Mouse (Mus musculus) myocyte (in vitro differentiated cells): ENCODE data around the gene Stk31. TPM values are rescaled to one million over a fixed set of nuclear protein-coding genes. Genes with fewer than 3 reads are reported as not detected.

ENCODE experiments used
- H3K27me3 ChIP-seq: one replicate; pipeline ENCODE4 v1.6.1; 2011; ENCODE audit not compliant: control insufficient read depth, insufficient read depth, insufficient read length
- H3K36me3 ChIP-seq: one replicate; pipeline ENCODE4 v1.6.1; 2011; ENCODE audit not compliant: control insufficient read depth, insufficient read depth
- H3K4me2 ChIP-seq: one replicate; pipeline ENCODE4 v1.6.1; 2011; ENCODE audit warnings: low read depth, control low read depth
- H3K4me3 ChIP-seq: one replicate; pipeline ENCODE4 v1.5.1; 2011; ENCODE audit warnings: mild to moderate bottlenecking, control low read depth, moderate library complexity
- H3K79me2 ChIP-seq: one replicate; pipeline ENCODE4 v1.6.1; 2011; ENCODE audit not compliant: control insufficient read depth, insufficient read depth
- H3ac ChIP-seq: one replicate; pipeline ENCODE4 v1.6.1; 2011; ENCODE audit not compliant: control insufficient read depth, insufficient read length
- CEBPB ChIP-seq: IDR thresholded peaks from 2 replicates; pipeline ENCODE4 v1.6.1; 2011; ENCODE audit warnings: mild to moderate bottlenecking, moderate library complexity; ENCODE audit not compliant: poor library complexity, insufficient read depth, severe bottlenecking
- E2F4 ChIP-seq: IDR thresholded peaks from one replicate; pipeline ENCODE4 v1.6.1; 2011; ENCODE audit warnings: mild to moderate bottlenecking, control low read depth, moderate library complexity; ENCODE audit not compliant: insufficient read depth
- MAX ChIP-seq: IDR thresholded peaks from one replicate; pipeline ENCODE4 v1.6.1; 2011; ENCODE audit warnings: low read depth, mild to moderate bottlenecking, control low read depth
- MYOD1 ChIP-seq, 3 experiments: IDR thresholded peaks; one replicate each; pipeline ENCODE4 v1.6.1; 2011; ENCODE audit warnings: control low read depth in 2 of 3, low read depth in 2 of 3, mild to moderate bottlenecking in 2 of 3, moderate library complexity in 1 of 3; ENCODE audit not compliant: insufficient read length in 2 of 3, control insufficient read depth in 1 of 3
- MYOG ChIP-seq, 3 experiments: IDR thresholded peaks; one replicate each; pipeline ENCODE4 v1.6.1; 2011; ENCODE audit warnings: control low read depth in 2 of 3, low read depth in 2 of 3, mild to moderate bottlenecking in 2 of 3; ENCODE audit not compliant: insufficient read length in 2 of 3, control insufficient read depth in 1 of 3, insufficient read depth in 1 of 3
- POLR2A ChIP-seq: IDR thresholded peaks from one replicate; pipeline ENCODE4 v1.6.1; 2011; ENCODE audit warnings: low read depth, mild to moderate bottlenecking, control low read depth, moderate library complexity; ENCODE audit not compliant: insufficient read length
- POLR2AphosphoS2 ChIP-seq: IDR thresholded peaks from one replicate; pipeline ENCODE4 v1.6.1; 2011; ENCODE audit warnings: low read depth, control low read depth; ENCODE audit not compliant: insufficient read length
- REST ChIP-seq: IDR thresholded peaks from one replicate; pipeline ENCODE4 v1.6.1; 2011; ENCODE audit warnings: mild to moderate bottlenecking, control low read depth, moderate library complexity; ENCODE audit not compliant: insufficient read depth, insufficient read length
- SRF ChIP-seq: IDR thresholded peaks from one replicate; pipeline ENCODE4 v1.6.1; 2011; ENCODE audit warnings: low read depth; ENCODE audit not compliant: control insufficient read depth, insufficient read length
- TCF12 ChIP-seq: IDR thresholded peaks from one replicate; pipeline ENCODE4 v1.6.1; 2011; ENCODE audit warnings: mild to moderate bottlenecking, control low read depth; ENCODE audit not compliant: poor library complexity, insufficient read depth, severe bottlenecking
- TCF3 ChIP-seq: IDR thresholded peaks from one replicate; pipeline ENCODE4 v1.6.1; 2011; ENCODE audit warnings: low read depth, control low read depth; ENCODE audit not compliant: insufficient read length
- USF1 ChIP-seq: IDR thresholded peaks from one replicate; pipeline ENCODE4 v1.6.1; 2011; ENCODE audit warnings: low read depth, mild to moderate bottlenecking, control low read depth, moderate library complexity
- polyA plus RNA-seq: library from polyadenylated mRNA; unstranded; fragments of >200 nt; fragmentation: generic; extraction: Trizol; gene quantifications from one replicate; pipeline ENCODE4 v1.2.1, GENCODE M21; 2012; ENCODE audit warnings: missing spikeins

The Stk31 gene
- polyA plus RNA-seq, 1 experiment = not detected

DNA sequence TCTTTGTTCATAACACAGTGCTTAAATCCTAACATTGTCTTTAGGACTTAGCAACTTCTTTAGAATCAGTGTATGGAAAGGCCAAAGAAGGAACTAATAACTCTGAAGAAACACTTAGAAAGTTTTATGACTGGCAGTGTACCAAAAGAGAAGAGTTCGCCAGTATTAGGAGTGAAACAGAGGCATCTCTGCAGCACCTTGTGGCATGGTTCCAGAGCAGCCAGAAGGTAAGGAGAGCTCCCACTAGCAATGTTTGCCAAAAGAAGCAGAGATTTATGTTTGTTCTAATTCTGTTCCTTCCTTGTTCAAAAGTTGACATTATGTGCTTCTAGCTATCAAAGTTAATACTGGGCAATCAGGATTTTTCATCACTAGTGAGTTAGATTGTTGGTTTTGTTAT lies 41.9 kb downstream of the Stk31 start:
- no peaks in the 10 kb centered on the region for H3K79me2 ChIP-seq
- TF ChIP-seq USF1 = no peak
- no peak for TF ChIP-seq REST
- TF ChIP-seq MYOG (IDR thresholded peaks at IDR 0.05; ENCODE audit: control insufficient read depth in 1 of 3, insufficient read depth in 1 of 3, insufficient read length in 2 of 3, low read depth in 2 of 3) = no peak
- no peak for TF ChIP-seq CEBPB
- no peak for TF ChIP-seq MAX
- TF ChIP-seq MYOD1 (IDR thresholded peaks at IDR 0.05; ENCODE audit: control insufficient read depth in 1 of 3, insufficient read length in 2 of 3, low read depth in 2 of 3) = no peak
- TF ChIP-seq E2F4 = no peak
- TF ChIP-seq TCF12 = no peak
- no peak for TF ChIP-seq POLR2A
- TF ChIP-seq SRF = no peak
- TF ChIP-seq TCF3 = no peak
- no peak for TF ChIP-seq POLR2AphosphoS2
- H3K27me3 ChIP-seq = no peaks in the 10 kb centered on the region
- no peak overlapping the region for H3ac ChIP-seq
- no peaks in the 10 kb centered on the region for H3K36me3 ChIP-seq
- H3K4me2 ChIP-seq = no peak overlapping the region
- H3K4me3 ChIP-seq = no peak overlapping the region

- no peaks in the 10 kb centered on the region for H3K79me2 ChIP-seq
Observed at GRCm38 (mm10) chr6:49458112-49458511, 62.7 kb downstream of the Stk31 start.

GRCm38 (mm10) chr6:49483205-49483604 lies 87.8 kb downstream of the Stk31 start:
- Histone ChIP-seq H3K4me2 (no peak overlapping the region), H3ac (no peak overlapping the region), H3K79me2 (no peaks in the 10 kb centered on the region), H3K36me3 (no peaks in the 10 kb centered on the region), H3K4me3 (no peak overlapping the region), H3K27me3 (no peaks in the 10 kb centered on the region)
- TF ChIP-seq POLR2AphosphoS2 (no peak), MYOD1 (IDR thresholded peaks at IDR 0.05; ENCODE audit: control insufficient read depth in 1 of 3, insufficient read length in 2 of 3, low read depth in 2 of 3) (no peak), USF1 (no peak), TCF3 (no peak), TCF12 (no peak), CEBPB (no peak), REST (no peak), SRF (no peak), POLR2A (no peak), MAX (no peak), MYOG (IDR thresholded peaks at IDR 0.05; ENCODE audit: control insufficient read depth in 1 of 3, insufficient read depth in 1 of 3, insufficient read length in 2 of 3, low read depth in 2 of 3) (no peak), E2F4 (no peak)

More at GRCm38 (mm10) chr6:49458112-49458511, 62.7 kb downstream of the Stk31 start:
- no peak overlapping the region for H3K4me2 ChIP-seq
- H3ac ChIP-seq = no peak overlapping the region
- H3K27me3 ChIP-seq = no peaks in the 10 kb centered on the region
- no peak for TF ChIP-seq E2F4
- no peak for TF ChIP-seq TCF3
- TF ChIP-seq MAX = no peak
- no peak for TF ChIP-seq MYOG (IDR thresholded peaks at IDR 0.05; ENCODE audit: control insufficient read depth in 1 of 3, insufficient read depth in 1 of 3, insufficient read length in 2 of 3, low read depth in 2 of 3)
- TF ChIP-seq POLR2A = no peak
- no peak for TF ChIP-seq USF1
- TF ChIP-seq REST = no peak
- no peak for TF ChIP-seq TCF12
- TF ChIP-seq CEBPB = no peak
- TF ChIP-seq SRF = no peak
- no peak for TF ChIP-seq MYOD1 (IDR thresholded peaks at IDR 0.05; ENCODE audit: control insufficient read depth in 1 of 3, insufficient read length in 2 of 3, low read depth in 2 of 3)
- no peak for TF ChIP-seq POLR2AphosphoS2
- no peak overlapping the region for H3K4me3 ChIP-seq
- H3K36me3 ChIP-seq = no peaks in the 10 kb centered on the region

DNA sequence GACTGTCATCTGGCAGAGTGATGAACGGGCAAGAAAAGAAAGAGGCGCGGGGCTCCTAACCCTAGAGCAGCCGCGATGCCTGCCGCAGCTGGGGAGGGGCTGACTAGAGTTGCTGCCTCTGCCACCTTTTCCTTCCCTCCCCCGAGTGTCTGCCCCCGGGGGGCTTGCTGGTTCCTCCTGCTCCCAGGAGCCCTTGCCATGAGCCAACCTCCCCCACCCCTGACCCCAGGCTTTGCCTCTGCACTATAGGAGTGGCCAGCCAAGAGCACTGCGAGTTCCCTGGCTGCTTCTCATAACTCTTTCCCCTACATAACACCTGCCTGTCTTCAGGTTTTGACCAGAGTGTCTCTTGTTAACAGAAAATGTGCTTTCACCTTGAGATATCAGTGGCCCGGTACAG lies 96.1 kb downstream of the Stk31 start:
- no peak overlapping the region for H3K4me2 ChIP-seq
- no peaks in the 10 kb centered on the region for H3K27me3 ChIP-seq
- TF ChIP-seq MYOG (IDR thresholded peaks at IDR 0.05; ENCODE audit: control insufficient read depth in 1 of 3, insufficient read depth in 1 of 3, insufficient read length in 2 of 3, low read depth in 2 of 3) = no peak
- no peak for TF ChIP-seq TCF12
- TF ChIP-seq MAX = no peak
- TF ChIP-seq CEBPB = no peak
- H3K36me3 ChIP-seq = no peaks in the 10 kb centered on the region
- H3K4me3 ChIP-seq = no peak overlapping the region
- H3ac ChIP-seq = no peak overlapping the region
- no peaks in the 10 kb centered on the region for H3K79me2 ChIP-seq

- Histone ChIP-seq H3K4me3 (no peak overlapping the region), H3K36me3 (no peaks in the 10 kb centered on the region), H3K27me3 (no peaks in the 10 kb centered on the region), H3K79me2 (no peaks in the 10 kb centered on the region), H3ac (no peak overlapping the region), H3K4me2 (no peak overlapping the region)
- TF ChIP-seq TCF12 (no peak), TCF3 (no peak), MAX (no peak), MYOG (IDR thresholded peaks at IDR 0.05; ENCODE audit: control insufficient read depth in 1 of 3, insufficient read depth in 1 of 3, insufficient read length in 2 of 3, low read depth in 2 of 3) (no peak), CEBPB (no peak), MYOD1 (IDR thresholded peaks at IDR 0.05; ENCODE audit: control insufficient read depth in 1 of 3, insufficient read length in 2 of 3, low read depth in 2 of 3) (no peak), POLR2AphosphoS2 (no peak), SRF (no peak), USF1 (no peak), POLR2A (no peak), REST (no peak), E2F4 (no peak)
Observed at GRCm38 (mm10) chr6:49519053-49519452, 123.6 kb downstream of the Stk31 start.
